Mouse (Mus musculus): ENCODE results near the gene Kif13a. TPM values are rescaled to one million over a fixed set of nuclear protein-coding genes. Genes with fewer than 3 reads are reported as not detected.

The Kif13a gene
- polyA plus RNA-seq, 1 experiment: not detected

DNA sequence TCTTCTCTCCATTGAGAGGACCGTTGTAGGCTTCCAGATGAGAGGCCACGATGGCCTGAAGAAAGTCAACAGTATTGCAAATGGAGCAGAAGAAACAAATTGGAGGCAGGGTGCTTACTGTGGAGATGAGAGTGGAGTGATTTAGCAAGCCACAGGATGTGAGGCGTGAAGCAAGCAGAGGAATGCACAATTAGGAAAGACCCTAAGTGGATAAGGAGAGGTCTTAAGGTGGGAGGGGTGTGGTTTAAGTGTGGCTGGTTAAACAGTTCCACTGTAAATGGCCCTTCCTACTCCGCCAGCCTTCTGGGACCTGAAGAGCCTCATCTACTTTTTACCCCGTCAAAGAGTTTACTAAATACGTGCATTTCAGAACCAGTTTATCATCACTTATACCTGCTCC lies 3.2 kb upstream of the Kif13a start:
- TF ChIP-seq GATA1 (IDR thresholded peaks at IDR 0.05; ENCODE audit: low read length): no peak

DNA sequence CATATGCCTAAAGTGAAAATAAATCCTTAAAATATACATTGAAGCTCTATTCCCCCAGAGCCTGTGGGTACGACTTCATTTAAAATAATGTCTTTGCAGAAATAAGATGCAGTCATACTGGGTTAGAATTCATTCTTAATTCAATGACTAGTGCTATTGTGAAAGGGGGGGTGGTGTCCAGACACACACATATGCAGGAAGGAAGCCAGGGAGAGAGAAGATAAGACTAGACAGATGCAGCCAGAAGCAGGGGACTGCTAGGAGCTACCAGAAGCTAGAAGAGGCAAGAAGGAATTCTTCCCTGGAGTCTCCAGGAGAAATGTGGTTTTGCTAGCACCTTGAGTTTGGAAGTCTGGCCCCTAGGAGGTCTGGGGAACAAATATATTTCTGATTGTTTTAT lies 2.4 kb upstream of the Kif13a start:
- no peak for TF ChIP-seq GATA1 (IDR thresholded peaks at IDR 0.05; ENCODE audit: low read length)

- no peak for TF ChIP-seq GATA1 (IDR thresholded peaks at IDR 0.05; ENCODE audit: low read length)
Measured at GRCm38 (mm10) chr13:46930659-46931046, 986 bp upstream of the Kif13a start.

GRCm38 (mm10) chr13:46928961-46929691 lies 541 bp downstream of the Kif13a start:
- TF ChIP-seq GATA1 (IDR thresholded peaks at IDR 0.05; ENCODE audit: low read length): no peak

- TF ChIP-seq GATA1 (IDR thresholded peaks at IDR 0.05; ENCODE audit: low read length): no peak
Measured at GRCm38 (mm10) chr13:46928404-46928803, 1.3 kb downstream of the Kif13a start.

GRCm38 (mm10) chr13:46925671-46926070 lies 4.0 kb downstream of the Kif13a start:
- no peak for TF ChIP-seq GATA1 (IDR thresholded peaks at IDR 0.05; ENCODE audit: low read length)

GRCm38 (mm10) chr13:46921559-46921958 lies 8.1 kb downstream of the Kif13a start:
- no peak for TF ChIP-seq GATA1 (IDR thresholded peaks at IDR 0.05; ENCODE audit: low read length)

DNA sequence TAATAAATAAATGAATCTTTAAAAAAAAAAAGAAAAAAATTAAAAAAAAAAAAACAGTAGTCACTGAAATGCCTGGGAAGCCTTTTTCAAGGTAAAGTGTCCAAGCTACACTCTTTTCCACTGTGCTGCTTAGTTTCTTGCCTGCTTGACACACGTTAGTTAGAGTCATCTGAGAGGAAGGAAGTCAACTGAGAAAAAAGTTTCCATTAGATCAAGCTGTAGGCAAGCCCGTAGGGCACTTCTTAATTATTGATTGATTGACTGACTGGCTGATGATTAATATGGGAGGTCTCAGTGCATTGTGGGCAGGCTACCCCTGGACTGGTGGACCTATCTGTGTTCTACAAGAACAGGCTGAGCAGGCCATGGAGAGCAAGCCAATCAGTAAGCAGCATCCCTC lies 9.9 kb downstream of the Kif13a start:
- TF ChIP-seq GATA1 (IDR thresholded peaks at IDR 0.05; ENCODE audit: low read length): no peak

GRCm38 (mm10) chr13:46918509-46918908 lies 11.2 kb downstream of the Kif13a start:
- TF ChIP-seq GATA1 (IDR thresholded peaks at IDR 0.05; ENCODE audit: low read length): no peak

DNA sequence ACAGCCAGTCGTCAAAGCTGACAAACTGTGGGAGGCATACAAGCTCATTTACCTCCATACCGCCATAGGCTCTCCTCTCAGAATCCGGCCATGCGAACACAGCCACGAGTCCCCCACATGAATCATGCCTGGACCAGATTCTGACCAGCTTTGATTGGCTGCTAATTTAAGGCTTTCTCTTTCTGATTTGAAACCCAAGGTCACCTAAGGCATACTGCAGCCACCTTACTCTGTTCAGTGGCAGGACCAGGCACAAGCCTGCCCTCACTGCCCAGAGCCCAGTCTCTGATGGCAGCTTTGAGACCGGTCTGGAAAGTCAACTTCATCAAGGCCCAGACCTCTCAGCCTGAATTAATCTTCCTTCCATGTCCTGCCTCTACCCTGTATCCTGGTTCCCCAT lies 17.7 kb downstream of the Kif13a start:
- TF ChIP-seq GATA1 (IDR thresholded peaks at IDR 0.05; ENCODE audit: low read length): no peak

- TF ChIP-seq GATA1 (IDR thresholded peaks at IDR 0.05; ENCODE audit: low read length): no peak
Measured at GRCm38 (mm10) chr13:46911018-46911419, 18.6 kb downstream of the Kif13a start.

DNA sequence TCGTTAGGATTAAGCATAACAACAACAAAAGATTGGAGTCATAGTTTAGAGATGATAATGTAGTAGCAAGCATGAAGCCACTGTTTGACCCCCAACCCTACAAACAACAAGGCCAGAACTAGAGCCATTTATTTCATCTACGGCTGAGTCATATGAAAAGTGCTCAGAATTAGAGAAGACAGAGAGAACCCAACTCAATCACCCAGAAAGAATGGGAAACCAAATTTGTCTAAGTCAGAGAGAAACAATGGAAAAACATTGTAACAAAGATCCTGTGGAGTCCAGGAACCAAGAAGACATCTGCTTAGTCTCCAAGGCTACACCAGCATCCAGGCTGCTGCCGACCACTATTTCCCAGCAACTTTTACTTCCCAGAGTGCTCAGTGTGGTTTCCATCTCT lies 19.7 kb downstream of the Kif13a start:
- TF ChIP-seq GATA1 (IDR thresholded peaks at IDR 0.05; ENCODE audit: low read length): no peak

DNA sequence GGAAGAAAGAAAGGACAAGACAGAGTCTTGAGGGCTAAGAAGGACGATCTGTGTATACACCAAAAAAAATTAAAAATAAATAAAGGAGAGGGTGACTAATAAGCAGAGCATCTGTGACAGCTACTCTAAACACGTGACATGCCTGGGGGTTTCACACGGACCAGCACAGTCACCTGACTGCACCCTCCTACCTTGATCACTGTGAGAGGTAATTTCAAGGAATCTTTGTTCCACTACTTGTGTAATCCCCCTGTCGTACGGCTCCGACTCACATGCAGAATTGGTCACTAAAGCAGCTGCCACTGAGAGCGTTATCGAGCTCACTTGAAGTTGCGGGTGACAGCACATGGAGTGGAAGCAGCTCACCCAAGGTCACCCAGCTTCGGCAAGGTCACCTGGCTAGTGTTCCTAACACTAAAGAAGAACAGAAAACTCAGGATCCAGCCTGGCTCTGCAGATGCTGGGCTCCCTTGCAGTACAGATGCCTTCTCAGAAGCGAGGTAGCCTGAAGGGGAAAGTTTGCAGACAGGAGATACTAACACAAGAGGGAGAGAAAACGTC lies 20.6 kb downstream of the Kif13a start:
- no peak for TF ChIP-seq GATA1 (IDR thresholded peaks at IDR 0.05; ENCODE audit: low read length)

DNA sequence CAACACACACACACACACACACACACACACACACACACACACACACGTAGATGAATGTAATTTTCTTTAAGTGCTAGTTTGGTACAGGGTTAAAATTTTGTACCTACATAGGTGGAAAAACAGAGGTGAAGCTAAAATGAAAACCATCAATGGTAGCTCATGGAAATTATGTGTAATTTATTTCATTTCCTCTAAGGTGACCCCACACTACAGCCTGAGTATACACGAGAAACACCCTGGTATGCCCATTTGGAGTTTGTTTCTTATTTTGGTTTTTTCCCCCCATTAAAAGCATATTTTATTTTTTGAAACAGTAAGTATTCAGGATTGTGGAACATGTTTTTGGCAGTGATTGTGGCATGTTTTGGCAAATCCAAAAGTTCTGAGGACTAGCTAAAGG lies 21.3 kb downstream of the Kif13a start:
- no peak for TF ChIP-seq GATA1 (IDR thresholded peaks at IDR 0.05; ENCODE audit: low read length)

DNA sequence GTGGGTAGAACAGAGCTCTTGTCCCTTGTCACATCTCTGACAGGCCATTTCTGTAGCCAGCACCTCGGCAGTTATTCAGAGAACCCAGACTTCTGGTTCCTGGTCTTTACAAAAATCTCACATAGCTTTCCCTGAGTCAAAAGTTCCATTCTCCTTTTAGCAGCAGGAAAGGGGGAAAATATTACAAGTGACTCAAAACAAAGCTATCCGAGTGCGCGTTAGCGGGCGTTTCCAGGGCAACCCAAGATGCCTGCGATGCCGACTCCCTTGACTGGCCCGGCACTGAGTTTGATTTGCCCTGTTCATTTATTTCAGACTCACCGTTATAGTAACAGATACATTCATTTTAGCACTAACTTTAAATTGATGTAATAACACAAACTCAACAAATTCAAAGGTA lies 21.8 kb downstream of the Kif13a start:
- no peak for TF ChIP-seq GATA1 (IDR thresholded peaks at IDR 0.05; ENCODE audit: low read length)

- TF ChIP-seq GATA1 (IDR thresholded peaks at IDR 0.05; ENCODE audit: low read length): no peak
Measured at GRCm38 (mm10) chr13:46907115-46907514, 22.6 kb downstream of the Kif13a start.

DNA sequence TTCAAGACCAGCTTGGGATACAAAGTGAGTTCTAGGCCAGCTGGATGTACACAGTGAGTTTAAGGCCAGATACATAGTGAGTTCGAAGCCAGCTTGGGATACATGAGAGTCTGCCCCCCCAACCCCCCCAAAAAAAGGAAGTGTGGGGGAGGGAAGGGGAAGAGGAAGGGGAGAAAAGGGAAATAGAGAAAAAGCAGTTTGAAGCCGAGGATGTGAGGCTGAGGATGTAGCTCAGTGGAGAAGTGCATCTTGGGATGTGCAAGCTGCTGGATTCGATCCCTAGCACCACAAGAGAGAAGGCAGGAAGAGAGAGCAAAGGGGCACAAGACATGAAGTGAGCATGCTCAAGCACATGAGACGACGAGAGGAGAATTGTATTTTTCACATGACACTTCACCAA lies 23.7 kb downstream of the Kif13a start:
- no peak for TF ChIP-seq GATA1 (IDR thresholded peaks at IDR 0.05; ENCODE audit: low read length)
